Mouse (Mus musculus): ENCODE data around the gene Rnf17. TPM values are rescaled to one million over a fixed set of nuclear protein-coding genes. Genes with fewer than 3 reads are reported as not detected.

The Rnf17 gene
- polyA plus RNA-seq, 1 experiment from 2014 or later = 1.5 TPM

GRCm38 (mm10) chr14:56544946-56545345 lies 142.6 kb downstream of the Rnf17 start:
- ATAC-seq (ENCODE audit: insufficient read depth, low FRiP score, low TSS enrichment) = no peak
- no peak overlapping the region for H3K9ac ChIP-seq (ENCODE audit: low read length)
- 88% methylated on average over 1 of the region's 1 CpGs for WGBS
- DNase-seq (ENCODE audit: low spot score) = no peak
- H3K27me3 ChIP-seq (ENCODE audit: control insufficient read depth, insufficient read depth, low read length) = no peaks in the 10 kb centered on the region
- H3K9me3 ChIP-seq (ENCODE audit: control insufficient read depth, low read length) = no peaks in the 10 kb centered on the region
- no peak overlapping the region for H3K4me3 ChIP-seq (ENCODE audit: low read depth, low read length)
- no peaks in the 10 kb centered on the region for H3K4me1 ChIP-seq (ENCODE audit: control insufficient read depth, insufficient read depth, low read length)
- no peaks in the 10 kb centered on the region for H3K36me3 ChIP-seq (ENCODE audit: control insufficient read depth, insufficient read depth, low read length)
- no peak overlapping the region for H3K4me2 ChIP-seq (ENCODE audit: low read depth)
- no peak overlapping the region for H3K27ac ChIP-seq (ENCODE audit: low read depth, low read length)

- H3K36me3 ChIP-seq (ENCODE audit: control insufficient read depth, insufficient read depth, low read length) = no peaks in the 10 kb centered on the region
- 94% methylated on average over 4 of the region's 4 CpGs for WGBS
- no peak overlapping the region for H3K27ac ChIP-seq (ENCODE audit: low read depth, low read length)
Observed at GRCm38 (mm10) chr14:56545491-56545890, 143.1 kb downstream of the Rnf17 start.

GRCm38 (mm10) chr14:56550960-56551359 lies 148.6 kb downstream of the Rnf17 start:
- Histone ChIP-seq H3K4me2 (ENCODE audit: low read depth) (no peak overlapping the region), H3K27me3 (ENCODE audit: control insufficient read depth, insufficient read depth, low read length) (no peaks in the 10 kb centered on the region), H3K4me1 (ENCODE audit: control insufficient read depth, insufficient read depth, low read length) (no peaks in the 10 kb centered on the region), H3K4me3 (ENCODE audit: low read depth, low read length) (no peak overlapping the region), H3K27ac (ENCODE audit: low read depth, low read length) (no peak overlapping the region), H3K36me3 (ENCODE audit: control insufficient read depth, insufficient read depth, low read length) (peaks cover 5% of the 10 kb centered on the region), H3K9ac (ENCODE audit: low read length) (no peak overlapping the region), H3K9me3 (ENCODE audit: control insufficient read depth, low read length) (no peaks in the 10 kb centered on the region)
- DNase-seq (ENCODE audit: low spot score) = no peak
- no peak for ATAC-seq (ENCODE audit: insufficient read depth, low FRiP score, low TSS enrichment)
- WGBS = 90% methylated on average over 4 of the region's 4 CpGs

More at GRCm38 (mm10) chr14:56545491-56545890, 143.1 kb downstream of the Rnf17 start:
- Histone ChIP-seq H3K4me2 (ENCODE audit: low read depth) (no peak overlapping the region), H3K4me3 (ENCODE audit: low read depth, low read length) (no peak overlapping the region), H3K9ac (ENCODE audit: low read length) (no peak overlapping the region), H3K9me3 (ENCODE audit: control insufficient read depth, low read length) (no peaks in the 10 kb centered on the region), H3K27me3 (ENCODE audit: control insufficient read depth, insufficient read depth, low read length) (no peaks in the 10 kb centered on the region), H3K4me1 (ENCODE audit: control insufficient read depth, insufficient read depth, low read length) (no peaks in the 10 kb centered on the region)
- no peak for ATAC-seq (ENCODE audit: insufficient read depth, low FRiP score, low TSS enrichment)
- DNase-seq (ENCODE audit: low spot score) = no peak

GRCm38 (mm10) chr14:56552924-56553323 lies 150.5 kb downstream of the Rnf17 start:
- no peaks in the 10 kb centered on the region for H3K4me1 ChIP-seq (ENCODE audit: control insufficient read depth, insufficient read depth, low read length)

GRCm38 (mm10) chr14:56553331-56553730 lies 150.9 kb downstream of the Rnf17 start:
- Histone ChIP-seq H3K4me2 (ENCODE audit: low read depth) (no peak overlapping the region), H3K27ac (ENCODE audit: low read depth, low read length) (no peak overlapping the region), H3K27me3 (ENCODE audit: control insufficient read depth, insufficient read depth, low read length) (no peaks in the 10 kb centered on the region), H3K9me3 (ENCODE audit: control insufficient read depth, low read length) (no peaks in the 10 kb centered on the region), H3K4me1 (ENCODE audit: control insufficient read depth, insufficient read depth, low read length) (no peaks in the 10 kb centered on the region), H3K9ac (ENCODE audit: low read length) (no peak overlapping the region), H3K4me3 (ENCODE audit: low read depth, low read length) (no peak overlapping the region), H3K36me3 (ENCODE audit: control insufficient read depth, insufficient read depth, low read length) (peaks cover 5% of the 10 kb centered on the region)
- no peak for ATAC-seq (ENCODE audit: insufficient read depth, low FRiP score, low TSS enrichment)
- DNase-seq (ENCODE audit: low spot score) = no peak
- 93% methylated on average over 7 of the region's 7 CpGs for WGBS

More at GRCm38 (mm10) chr14:56552924-56553323, 150.5 kb downstream of the Rnf17 start:
- H3K27me3 ChIP-seq (ENCODE audit: control insufficient read depth, insufficient read depth, low read length) = no peaks in the 10 kb centered on the region
- H3K4me2 ChIP-seq (ENCODE audit: low read depth) = no peak overlapping the region
- no peaks in the 10 kb centered on the region for H3K9me3 ChIP-seq (ENCODE audit: control insufficient read depth, low read length)
- H3K9ac ChIP-seq (ENCODE audit: low read length) = no peak overlapping the region
- DNase-seq (ENCODE audit: low spot score) (no peak), ATAC-seq (ENCODE audit: insufficient read depth, low FRiP score, low TSS enrichment) (no peak)
- H3K36me3 ChIP-seq (ENCODE audit: control insufficient read depth, insufficient read depth, low read length) = peaks cover 5% of the 10 kb centered on the region
- 92% methylated on average over 6 of the region's 6 CpGs for WGBS
- H3K27ac ChIP-seq (ENCODE audit: low read depth, low read length) = no peak overlapping the region
- H3K4me3 ChIP-seq (ENCODE audit: low read depth, low read length) = no peak overlapping the region

- Histone ChIP-seq H3K27me3 (ENCODE audit: control insufficient read depth, insufficient read depth, low read length) (no peaks in the 10 kb centered on the region), H3K9ac (ENCODE audit: low read length) (no peak overlapping the region), H3K4me3 (ENCODE audit: low read depth, low read length) (no peak overlapping the region), H3K4me2 (ENCODE audit: low read depth) (no peak overlapping the region), H3K4me1 (ENCODE audit: control insufficient read depth, insufficient read depth, low read length) (no peaks in the 10 kb centered on the region), H3K36me3 (ENCODE audit: control insufficient read depth, insufficient read depth, low read length) (peaks cover 5% of the 10 kb centered on the region), H3K27ac (ENCODE audit: low read depth, low read length) (no peak overlapping the region), H3K9me3 (ENCODE audit: control insufficient read depth, low read length) (no peaks in the 10 kb centered on the region)
- ATAC-seq (ENCODE audit: insufficient read depth, low FRiP score, low TSS enrichment) (no peak), DNase-seq (ENCODE audit: low spot score) (no peak)
- 97% methylated on average over 2 of the region's 2 CpGs for WGBS
Observed at GRCm38 (mm10) chr14:56554716-56555115, 152.3 kb downstream of the Rnf17 start.

GRCm38 (mm10) chr14:56559134-56559533 lies 156.8 kb downstream of the Rnf17 start:
- H3K4me3 ChIP-seq (ENCODE audit: low read depth, low read length) = no peak overlapping the region
- DNase-seq (ENCODE audit: low spot score) = no peak
- no peak overlapping the region for H3K27ac ChIP-seq (ENCODE audit: low read depth, low read length)
- no peak overlapping the region for H3K9ac ChIP-seq (ENCODE audit: low read length)
- no peaks in the 10 kb centered on the region for H3K4me1 ChIP-seq (ENCODE audit: control insufficient read depth, insufficient read depth, low read length)
- no peaks in the 10 kb centered on the region for H3K9me3 ChIP-seq (ENCODE audit: control insufficient read depth, low read length)
- H3K27me3 ChIP-seq (ENCODE audit: control insufficient read depth, insufficient read depth, low read length) = no peaks in the 10 kb centered on the region
- H3K4me2 ChIP-seq (ENCODE audit: low read depth) = no peak overlapping the region
- no peak for ATAC-seq (ENCODE audit: insufficient read depth, low FRiP score, low TSS enrichment)
- H3K36me3 ChIP-seq (ENCODE audit: control insufficient read depth, insufficient read depth, low read length) = 0 out of 2 replicates have a peak, but pooled peaks cover 2% of the 10 kb centered on the region
- WGBS = 95% methylated on average over 3 of the region's 3 CpGs

- no peak for ATAC-seq (ENCODE audit: insufficient read depth, low FRiP score, low TSS enrichment)
- H3K27me3 ChIP-seq (ENCODE audit: control insufficient read depth, insufficient read depth, low read length) = no peaks in the 10 kb centered on the region
- no peak overlapping the region for H3K9ac ChIP-seq (ENCODE audit: low read length)
- WGBS = 75% methylated on average over 7 of the region's 7 CpGs
- H3K36me3 ChIP-seq (ENCODE audit: control insufficient read depth, insufficient read depth, low read length) = no peaks in the 10 kb centered on the region
- H3K4me3 ChIP-seq (ENCODE audit: low read depth, low read length) = no peak overlapping the region
- H3K9me3 ChIP-seq (ENCODE audit: control insufficient read depth, low read length) = no peaks in the 10 kb centered on the region
- H3K4me2 ChIP-seq (ENCODE audit: low read depth) = no peak overlapping the region
- H3K27ac ChIP-seq (ENCODE audit: low read depth, low read length) = no peak overlapping the region
- H3K4me1 ChIP-seq (ENCODE audit: control insufficient read depth, insufficient read depth, low read length) = no peaks in the 10 kb centered on the region
- DNase-seq (ENCODE audit: low spot score) = no peak
Observed at GRCm38 (mm10) chr14:56567476-56567875, 165.1 kb downstream of the Rnf17 start.

- no peak overlapping the region for H3K4me2 ChIP-seq (ENCODE audit: low read depth)
- no peak overlapping the region for H3K9ac ChIP-seq (ENCODE audit: low read length)
- H3K27me3 ChIP-seq (ENCODE audit: control insufficient read depth, insufficient read depth, low read length) = no peaks in the 10 kb centered on the region
- no peaks in the 10 kb centered on the region for H3K4me1 ChIP-seq (ENCODE audit: control insufficient read depth, insufficient read depth, low read length)
- no peaks in the 10 kb centered on the region for H3K36me3 ChIP-seq (ENCODE audit: control insufficient read depth, insufficient read depth, low read length)
- no peaks in the 10 kb centered on the region for H3K9me3 ChIP-seq (ENCODE audit: control insufficient read depth, low read length)
- WGBS = 94% methylated on average over 4 of the region's 4 CpGs
- no peak for ATAC-seq (ENCODE audit: insufficient read depth, low FRiP score, low TSS enrichment)
- H3K27ac ChIP-seq (ENCODE audit: low read depth, low read length) = no peak overlapping the region
- H3K4me3 ChIP-seq (ENCODE audit: low read depth, low read length) = no peak overlapping the region
- no peak for DNase-seq (ENCODE audit: low spot score)
Observed at GRCm38 (mm10) chr14:56569041-56569440, 166.7 kb downstream of the Rnf17 start.

Measured in neural tube, embryonic 11.5 days (tissue).